Mouse (Mus musculus) heart, adult 2 months (tissue): ENCODE results near the gene Hist1h1e. TPM values are rescaled to one million over a fixed set of nuclear protein-coding genes. Genes with fewer than 3 reads are reported as not detected.
"Not testable (repeated sequence)": the region's sequence is repeated elsewhere in the genome, so short reads cannot be mapped to it uniquely, and the experiment has no call there.

Experiments
- DNase-seq, 2 experiments: peaks; one replicate each; pipeline ENCODE4 v3.0.0; 2021
- H3K27ac ChIP-seq: fragments of 200-600 bp; 2 replicates; pipeline ENCODE4 v1.8.1; 2022
- H3K27me3 ChIP-seq: fragments of 200-500 bp; 2 replicates; pipeline ENCODE4 v1.6.1; 2012; ENCODE audit warnings: mild to moderate bottlenecking, low read length, inconsistent platforms, mixed read lengths; ENCODE audit not compliant: control insufficient read depth, insufficient read depth
- H3K36me3 ChIP-seq: fragments of 200-500 bp; 2 replicates; pipeline ENCODE4 v1.6.1; 2012; ENCODE audit warnings: low read length, inconsistent platforms; ENCODE audit not compliant: control insufficient read depth, insufficient read depth
- H3K4me1 ChIP-seq: fragments of 200-500 bp; 2 replicates; pipeline ENCODE4 v1.6.1; 2011; ENCODE audit warnings: low read length; ENCODE audit not compliant: control insufficient read depth, insufficient read depth
- H3K4me3 ChIP-seq: fragments of 200-600 bp; 2 replicates; pipeline ENCODE4 v1.8.1; 2022
- H3K79me2 ChIP-seq: fragments of 200-500 bp; replicated peaks from 2 replicates; pipeline ENCODE4 v1.6.1; 2012; ENCODE audit warnings: mild to moderate bottlenecking, inconsistent platforms, low read length, moderate library complexity, mixed read lengths; ENCODE audit not compliant: control insufficient read depth, insufficient read depth
- H3K9ac ChIP-seq: fragments of 200-500 bp; 2 replicates; pipeline ENCODE4 v1.6.1; 2012; ENCODE audit warnings: low read depth, mild to moderate bottlenecking, control low read depth, inconsistent platforms, low read length, mixed read lengths
- CTCF ChIP-seq: fragments of 200-600 bp; IDR thresholded peaks from 2 replicates; pipeline ENCODE4 v1.8.1; 2022; ENCODE audit warnings: antibody characterized with exemption, mild to moderate bottlenecking, moderate library complexity
- EP300 ChIP-seq: fragments of 200-500 bp; IDR thresholded peaks from 2 replicates; pipeline ENCODE4 v1.6.1; 2011; ENCODE audit warnings: low read depth, low read length, control low read depth; ENCODE audit not compliant: insufficient read depth
- POLR2A ChIP-seq: fragments of 200-500 bp; IDR thresholded peaks from 2 replicates; pipeline ENCODE4 v1.6.1; 2011; ENCODE audit warnings: mild to moderate bottlenecking, low read depth, low read length, control low read depth; ENCODE audit not compliant: insufficient read depth
- WGBS: fragments of 180-500 bp; shearing (Covaris S2); methylation state at CpG from one replicate; pipeline ENCODE4 v1.1.7; 2018; 5-methylcytosine and 5-hydroxymethylcytosine counted together
- intact Hi-C: fragments of 180-260 bp; cut with DNase I; formaldehyde crosslinking; loops from one replicate; pipeline ENCODE4 v1.15.1; 2025
- polyA plus RNA-seq: library from polyadenylated mRNA; depleted of rRNA; stranded (reverse); fragments of >200 nt; gene quantifications from 2 replicates; pipeline ENCODE4 v1.2.3, GENCODE M21; 2012
- total RNA-seq, 2 experiments: library from RNA; stranded (reverse); gene quantifications; 2 replicates each; pipeline ENCODE4 v1.2.3; 2021

The Hist1h1e gene
- total and polyA plus RNA-seq, 3 experiments: 1.3 to 28.8 (median 20.4) TPM

DNA sequence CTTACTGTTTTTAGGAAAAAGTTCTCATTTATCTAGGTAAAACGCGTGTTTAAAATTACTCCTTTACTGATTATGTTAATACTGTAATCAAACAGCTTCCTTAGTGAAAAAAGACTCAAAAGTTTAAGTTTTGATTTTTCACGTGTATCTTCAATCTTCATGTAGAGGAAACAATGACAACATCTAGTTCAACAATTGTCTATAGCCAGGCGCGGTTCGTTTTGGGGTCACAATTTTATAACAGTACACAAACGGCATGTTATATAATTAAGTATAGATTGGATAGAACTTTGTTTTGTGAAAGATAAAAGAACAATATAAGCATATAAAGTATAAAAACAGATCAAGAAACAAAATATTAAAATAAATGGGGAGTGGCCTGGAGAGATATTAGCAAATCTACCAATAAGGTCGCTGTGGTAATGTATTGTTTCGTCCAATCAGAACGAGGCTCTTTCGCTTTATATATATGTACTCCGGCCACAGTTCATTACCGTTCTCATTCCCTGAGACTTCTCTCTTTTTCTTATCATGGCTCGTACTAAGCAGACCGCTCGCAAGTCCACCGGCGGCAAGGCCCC lies 47.0 kb downstream of the Hist1h1e start, which contains the start of gene Hist1h3d:
TSS of gene Hist1h3d (plus strand) at position 493 of the 581 bp plus-strand sequence.
- TF ChIP-seq POLR2A (peak; percentile 39; the same call in 1 of the 2 replicates), CTCF (no peak), EP300 (no peak)
- intact Hi-C loops: no loop called here
- WGBS: 9% methylated on average over 18 of the region's 18 CpGs
- peaks cover 4% of the 10 kb centered on the region for H3K4me1 ChIP-seq
- H3K27me3 ChIP-seq: no peaks in the 10 kb centered on the region
- H3K79me2 ChIP-seq: no peaks in the 10 kb centered on the region
- H3K27ac ChIP-seq: peak within 1 kb of the TSS; percentile 6
- H3K4me3 ChIP-seq: peak within 1 kb of the TSS; percentile 47
- peaks cover 6% of the 10 kb centered on the region for H3K36me3 ChIP-seq
- DNase-seq: peak in 1 of 2 experiments; percentile 46
- peak within 1 kb of the TSS; percentile 52; the same call in 1 of the 2 replicates for H3K9ac ChIP-seq

DNA sequence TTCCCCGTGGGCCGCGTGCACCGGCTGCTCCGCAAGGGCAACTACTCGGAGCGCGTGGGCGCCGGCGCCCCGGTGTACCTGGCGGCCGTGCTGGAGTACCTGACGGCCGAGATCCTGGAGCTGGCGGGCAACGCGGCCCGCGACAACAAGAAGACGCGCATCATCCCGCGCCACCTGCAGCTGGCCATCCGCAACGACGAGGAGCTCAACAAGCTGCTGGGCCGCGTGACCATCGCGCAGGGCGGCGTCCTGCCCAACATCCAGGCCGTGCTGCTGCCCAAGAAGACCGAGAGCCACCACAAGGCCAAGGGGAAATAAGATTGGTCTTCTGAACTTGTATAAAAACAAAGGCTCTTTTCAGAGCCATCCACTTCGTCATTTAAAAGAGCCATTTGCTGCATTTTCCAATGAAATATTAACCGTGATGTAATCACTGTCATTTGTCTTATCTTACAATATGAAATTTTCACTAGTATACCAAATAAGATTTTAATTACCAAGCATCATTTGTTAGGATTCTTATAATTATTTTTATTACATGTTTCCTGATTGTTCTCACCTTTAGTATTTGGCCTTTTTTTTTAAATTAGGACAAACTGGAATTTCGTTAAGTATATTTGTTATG lies 47.7 kb downstream of the Hist1h1e start:
- H3K9ac ChIP-seq, H3K79me2 ChIP-seq, H3K36me3 ChIP-seq, intact Hi-C loops, H3K27me3 ChIP-seq, DNase-seq, H3K4me1 ChIP-seq: not testable (repeated sequence)
- peak overlapping the region; percentile 6; the same call in 1 of the 2 replicates for H3K27ac ChIP-seq
- peak overlapping the region; percentile 43 for H3K4me3 ChIP-seq
- 9% methylated on average over 11 of the region's 39 CpGs for WGBS

DNA sequence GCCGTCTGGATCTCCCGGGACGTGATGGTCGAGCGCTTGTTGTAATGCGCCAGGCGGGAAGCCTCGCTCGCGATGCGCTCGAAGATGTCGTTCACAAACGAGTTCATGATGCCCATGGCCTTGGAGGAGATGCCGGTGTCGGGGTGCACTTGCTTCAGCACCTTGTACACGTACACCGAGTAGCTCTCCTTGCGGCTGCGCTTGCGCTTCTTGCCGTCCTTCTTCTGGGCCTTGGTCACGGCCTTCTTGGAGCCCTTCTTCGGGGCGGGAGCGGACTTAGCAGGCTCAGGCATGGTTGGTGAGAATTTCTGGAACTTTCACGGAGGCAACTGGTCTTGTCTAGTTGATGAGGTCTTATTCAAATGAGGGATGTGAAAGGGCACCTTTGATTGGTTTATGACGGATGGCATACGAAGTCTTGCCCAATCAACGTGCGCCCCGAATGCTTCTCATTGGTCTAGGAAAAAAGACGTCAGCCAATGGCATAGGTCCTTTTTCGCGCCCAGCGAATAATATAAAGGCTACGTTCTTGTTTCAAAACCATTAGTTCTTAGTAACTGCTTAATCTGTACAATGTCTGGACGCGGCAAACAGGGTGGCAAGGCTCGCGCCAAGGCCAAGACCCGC lies 48.3 kb downstream of the Hist1h1e start, which contains the start of the genes Hist1h2bf and Hist1h2ad:
TSS of gene Hist1h2bf (minus strand) at position 299 of the 627 bp plus-strand sequence.
TSS of gene Hist1h2ad (plus strand) at position 484 of the 627 bp plus-strand sequence.
- Histone ChIP-seq H3K27ac (peak within 1 kb of the TSS; percentile 57), H3K9ac (0 out of 2 replicates have a peak within 1 kb of the TSS, but pooled peaks have one; percentile 13), H3K4me3 (peak within 1 kb of the TSS; percentile 43)
- H3K4me1 ChIP-seq, H3K79me2 ChIP-seq, intact Hi-C loops, H3K36me3 ChIP-seq, H3K27me3 ChIP-seq: not testable (repeated sequence)
- 12% methylated on average over 42 of the region's 42 CpGs for WGBS
- peak; percentile 73 to 89 for DNase-seq

DNA sequence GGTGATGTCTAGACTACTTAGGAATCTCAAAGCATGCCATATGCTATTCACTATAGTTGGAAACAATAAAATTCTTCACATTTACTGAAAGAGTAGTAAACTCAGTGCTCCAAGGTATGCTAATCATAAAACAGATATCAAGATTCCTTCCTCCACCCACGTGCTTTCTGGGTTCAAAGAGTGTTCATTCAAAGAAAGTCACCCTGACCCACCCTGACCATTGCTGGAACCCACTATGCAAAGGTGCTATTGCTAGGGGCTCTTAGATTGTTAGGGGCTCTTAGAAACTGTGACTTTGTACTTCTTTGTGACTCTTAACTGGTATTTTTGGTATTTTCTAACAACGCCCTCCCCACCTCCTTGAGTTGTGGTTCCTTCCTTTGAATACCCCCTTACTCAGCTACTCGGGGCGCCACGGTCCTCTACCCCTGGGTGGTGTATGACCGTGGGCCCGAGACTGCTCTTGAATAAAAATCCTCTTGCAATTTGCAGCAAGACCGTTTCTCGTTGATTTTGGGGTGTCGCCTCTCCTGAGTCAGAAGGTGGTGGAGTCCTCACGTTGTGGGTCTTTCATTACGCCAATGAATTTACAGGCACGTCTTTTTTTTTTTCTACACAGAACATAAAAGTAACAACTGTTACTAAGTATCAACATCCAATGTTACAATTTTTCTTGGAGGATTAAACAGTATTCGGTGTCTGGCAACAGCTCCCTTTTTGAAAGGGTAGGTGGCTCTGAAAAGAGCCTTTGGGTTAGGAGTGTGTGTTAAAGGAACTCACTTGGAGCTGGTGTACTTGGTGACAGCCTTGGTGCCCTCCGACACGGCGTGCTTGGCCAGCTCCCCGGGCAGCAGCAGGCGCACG lies 49.1 kb downstream of the Hist1h1e start:
- WGBS: 31% methylated on average over 20 of the region's 20 CpGs
- intact Hi-C loops, H3K27ac ChIP-seq: not testable (repeated sequence)

DNA sequence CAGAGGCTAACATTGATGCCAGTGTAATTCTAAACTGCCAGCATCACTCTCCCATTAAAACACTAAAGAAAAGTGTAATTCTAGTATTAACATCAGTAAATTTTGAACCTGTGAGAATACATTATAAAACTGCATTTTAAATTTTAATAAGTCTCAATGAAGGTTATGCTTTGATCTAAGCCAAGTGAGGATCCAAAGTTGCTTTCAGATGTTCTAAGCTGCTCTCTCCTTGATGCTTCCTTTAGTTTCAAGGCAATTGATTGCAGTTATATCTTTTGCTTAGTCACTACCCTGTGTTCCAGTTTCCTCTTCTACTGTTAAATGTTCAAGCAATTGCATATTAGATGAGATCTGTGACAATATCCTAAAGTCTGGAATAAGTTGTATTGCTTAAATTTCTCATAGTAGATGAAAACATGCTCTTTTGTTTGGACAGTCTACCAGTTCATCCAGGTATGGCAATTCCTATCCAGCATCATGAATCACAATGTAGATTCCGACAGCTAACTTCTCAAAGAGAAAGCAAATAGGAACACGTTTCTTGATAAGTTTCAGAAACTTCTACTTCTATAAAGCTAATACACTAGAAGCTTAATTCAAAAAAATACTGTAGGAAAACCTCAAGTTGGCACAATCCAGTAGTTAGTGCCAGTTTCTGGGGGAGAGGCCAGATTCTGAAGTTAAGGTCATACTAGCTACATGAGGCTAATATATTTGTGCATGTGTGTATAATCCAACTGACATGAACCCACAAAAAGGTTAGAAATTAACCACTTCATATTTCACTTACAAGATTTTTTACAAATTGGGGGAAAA lies 49.9 kb downstream of the Hist1h1e start:
- DNase-seq: no peak
- WGBS: 49% methylated on average over 2 of the region's 2 CpGs
- Histone ChIP-seq H3K27ac (no peak overlapping the region; the same call in 1 of the 2 replicates), H3K79me2 (no peaks in the 10 kb centered on the region), H3K9ac (no peak overlapping the region), H3K4me1 (peaks cover 4% of the 10 kb centered on the region), H3K4me3 (peak overlapping the region; percentile 63), H3K27me3 (no peaks in the 10 kb centered on the region), H3K36me3 (peaks cover 6% of the 10 kb centered on the region)
- intact Hi-C loops: no loop called here
- no peak for TF ChIP-seq POLR2A
- TF ChIP-seq EP300: no peak
- no peak for TF ChIP-seq CTCF

More for the DNA sequence above, 49.1 kb downstream of the Hist1h1e start:
- H3K9ac ChIP-seq, DNase-seq, H3K79me2 ChIP-seq, H3K36me3 ChIP-seq, H3K4me1 ChIP-seq, H3K27me3 ChIP-seq: not testable (repeated sequence)
- H3K4me3 ChIP-seq: peak overlapping the region; percentile 43
